Mouse (Mus musculus) spleen, adult 12 weeks (tissue): ENCODE measurements at regions not wholly inside any gene's neighbourhood (a gene's known extent, or its start where the extent isn't known, plus 50 kb on each side); places are given as distances from the start of the nearest gene placed in this dataset.
A peak's percentile ranks its signal among the peaks of the same experiment; 100 is the strongest.

Source experiments
- DNase-seq: peaks from one replicate; pipeline ENCODE4 v3.0.0; 2022; ENCODE audit warnings: low spot score

- DNase-seq = no peak
Observed at GRCm38 (mm10) chr16:95196141-95196540, 61.2 kb upstream of the Kcnj15 start.

DNA sequence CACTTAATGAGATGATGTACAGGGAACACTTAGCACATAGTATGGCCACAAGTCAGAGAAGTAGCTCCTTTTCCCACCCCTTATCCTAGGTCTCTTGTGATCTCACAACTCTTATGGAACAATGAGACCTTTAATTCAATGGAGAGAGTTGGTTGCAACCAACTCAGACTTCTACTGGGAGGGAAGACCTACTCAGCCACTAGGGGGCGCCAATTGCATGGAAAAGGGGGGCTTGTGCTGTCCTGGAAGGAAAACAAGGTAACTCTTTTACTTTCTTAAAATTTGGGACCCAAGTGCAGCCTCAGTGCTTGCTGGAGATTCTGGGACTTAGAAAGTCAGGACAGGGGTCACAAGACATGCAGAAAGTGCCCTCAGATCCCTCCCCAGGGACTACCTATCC, 60.7 kb upstream of the Kcnj15 start:
- DNase-seq = peak; percentile 17

- DNase-seq = no peak
Observed at GRCm38 (mm10) chr16:95198795-95199563, 58.4 kb upstream of the Kcnj15 start.

DNA sequence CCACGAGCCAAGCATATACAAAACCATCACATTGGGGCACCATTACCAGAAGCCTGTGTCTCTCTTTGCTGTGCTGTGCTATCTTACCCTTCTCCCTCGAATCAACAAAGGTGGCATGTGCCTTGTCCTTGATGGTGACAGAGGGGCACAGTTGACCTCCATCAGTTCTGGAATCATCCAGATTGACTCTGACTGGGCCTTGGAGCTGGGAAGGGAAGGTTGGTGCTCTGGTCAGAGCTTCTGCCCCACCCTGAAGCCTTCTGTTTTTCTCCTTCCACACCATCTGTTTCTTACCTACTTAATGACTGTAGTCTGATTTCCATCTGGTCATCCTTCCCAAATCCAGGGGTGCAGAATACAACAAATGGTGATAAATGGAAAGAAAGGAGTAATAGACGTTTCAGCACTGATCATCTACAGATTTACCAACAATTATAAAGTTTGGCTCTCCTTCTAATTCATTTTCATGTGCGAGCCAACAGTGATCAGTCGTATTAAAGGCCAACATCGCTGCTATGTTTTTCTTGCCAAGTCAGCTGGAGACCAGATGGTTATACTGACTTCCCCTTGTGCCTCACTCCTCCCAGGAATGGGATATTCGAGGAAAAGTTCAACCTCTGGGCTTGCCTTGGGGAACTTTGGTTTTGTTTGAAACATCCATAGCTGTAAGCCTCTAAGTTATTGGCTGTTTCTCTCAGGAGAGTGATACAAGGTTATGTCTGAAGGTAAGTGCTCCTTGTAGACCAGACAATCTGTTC, 55.1 kb upstream of the Kcnj15 start:
- no peak for DNase-seq

DNA sequence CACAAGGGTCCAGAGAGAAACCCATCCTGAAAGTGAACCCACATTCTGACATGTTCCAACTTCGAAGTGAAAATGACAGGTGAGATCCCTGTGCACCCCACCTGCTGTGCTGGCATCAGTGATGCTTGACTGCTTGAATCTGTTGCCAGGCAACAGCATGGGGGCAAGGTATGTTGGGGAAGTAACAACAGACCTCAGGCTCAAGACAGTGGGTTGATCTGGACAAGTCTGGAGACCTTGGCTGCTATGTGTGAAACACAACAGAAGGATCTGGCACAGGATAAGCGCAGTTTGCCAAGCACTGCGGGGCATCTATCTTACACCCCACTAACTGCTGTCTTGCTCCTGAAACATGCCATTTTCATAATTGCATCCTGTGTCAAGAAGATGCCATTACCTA, 54.3 kb upstream of the Kcnj15 start:
- DNase-seq = no peak

- no peak for DNase-seq
Observed at GRCm38 (mm10) chr16:95203790-95204189, 53.6 kb upstream of the Kcnj15 start.

DNA sequence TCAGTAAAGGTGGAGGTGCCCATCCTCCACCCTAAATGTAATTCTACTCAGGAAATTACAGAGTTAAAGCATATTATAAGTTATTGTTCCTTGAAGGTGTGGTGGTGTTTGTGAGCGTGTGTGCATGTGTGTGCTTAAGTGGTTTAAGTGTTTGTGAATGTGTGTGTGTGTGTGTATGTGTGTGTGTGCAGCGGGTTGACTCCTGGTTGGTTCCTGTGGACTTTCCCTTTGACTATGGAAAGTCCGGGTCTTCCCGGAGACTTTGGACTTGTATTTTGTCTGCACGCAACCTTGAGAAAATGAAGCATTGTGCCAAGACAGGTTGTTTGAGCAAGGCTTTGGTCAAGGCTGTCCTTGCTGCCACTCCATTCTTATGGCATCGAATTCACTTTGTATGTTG, 52.9 kb upstream of the Kcnj15 start:
- DNase-seq = no peak

- no peak for DNase-seq
Observed at GRCm38 (mm10) chr16:95206445-95206844, 50.9 kb upstream of the Kcnj15 start.

DNA sequence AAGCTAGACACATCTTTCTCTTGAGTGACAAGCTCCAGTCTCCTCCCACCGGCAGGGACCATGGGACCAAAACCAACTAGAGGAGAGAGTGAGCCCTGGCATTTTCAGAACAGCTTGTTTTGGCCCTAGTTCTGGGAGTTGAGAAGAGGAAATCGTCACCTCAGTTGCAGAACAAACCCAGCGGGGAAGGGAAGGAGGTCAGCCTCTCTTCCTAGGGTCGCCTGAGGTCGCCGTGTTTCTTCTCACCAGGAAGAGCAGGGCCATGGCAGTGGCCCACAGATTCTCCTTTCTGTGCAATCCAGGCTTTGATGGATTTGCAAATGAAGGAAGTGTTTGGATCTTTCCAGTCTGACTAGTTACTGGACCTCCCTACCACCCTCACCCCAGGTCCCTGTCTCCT, 49.8 kb upstream of the Kcnj15 start:
- DNase-seq = no peak
